Mouse (Mus musculus): Measurements from ENCODE around the gene Rasip1.

Gene Rasip1

DNA sequence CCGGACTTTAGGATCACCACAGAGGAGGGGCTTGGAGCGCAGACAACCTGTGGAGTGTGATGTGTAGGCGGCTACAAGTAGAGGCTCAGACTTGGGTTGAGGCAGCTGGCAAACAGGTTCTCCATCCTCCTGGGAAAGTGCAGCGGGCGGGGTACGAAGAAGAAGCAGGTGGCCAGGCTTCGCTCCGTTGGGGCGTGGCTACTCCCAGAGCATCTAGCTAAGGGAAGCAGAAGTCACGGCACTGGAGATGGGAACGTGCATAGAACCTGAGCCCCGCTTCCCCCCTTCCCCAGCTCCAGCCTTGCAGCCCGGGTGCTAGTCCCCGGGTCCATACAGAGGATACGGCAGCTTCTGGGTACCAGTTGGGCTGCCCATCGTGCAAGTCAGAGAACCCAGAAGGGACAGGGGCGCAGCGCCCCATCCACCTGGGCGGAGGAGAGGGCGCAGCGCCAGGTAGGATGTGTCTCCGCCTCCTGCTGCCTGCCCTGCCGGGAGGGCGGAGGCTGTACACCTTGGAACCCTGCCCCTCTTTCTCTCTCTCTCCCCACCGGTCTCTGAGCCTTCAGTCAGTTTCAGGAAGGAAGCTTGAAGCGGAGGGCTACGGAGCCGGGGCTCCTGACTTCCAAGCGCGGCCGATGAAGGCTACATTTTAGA lies 10.1 kb upstream of the Rasip1 start, which contains the start of gene Fut1:
Gene Fut1 (plus strand): TSS at position 248 of the 654 bp plus-strand sequence.
- Histone ChIP-seq H3K4me1 (replicated peaks; ENCODE audit: low read depth, low read length) (peaks cover 34% of the 10 kb centered on the region), H3K9me3 (ENCODE audit: low read length) (no peaks in the 10 kb centered on the region), H3K36me3 (ENCODE audit: insufficient read depth, low read length) (no peaks in the 10 kb centered on the region), H3K4me3 (replicated peaks; ENCODE audit: low read length) (peak within 1 kb of the TSS; percentile 75), H3K27me3 (ENCODE audit: insufficient read depth, low read length) (peaks cover 61% of the 10 kb centered on the region)
- no peak for TF ChIP-seq NANOG (IDR thresholded peaks at IDR 0.05; ENCODE audit: borderline replicate concordance, low read length)
- no peak for TF ChIP-seq CTCF (conservative IDR thresholded peaks at IDR 0.05; ENCODE audit: low read length)
- TF ChIP-seq POU5F1 (IDR thresholded peaks at IDR 0.05; ENCODE audit: borderline replicate concordance, low read length) = no peak

DNA sequence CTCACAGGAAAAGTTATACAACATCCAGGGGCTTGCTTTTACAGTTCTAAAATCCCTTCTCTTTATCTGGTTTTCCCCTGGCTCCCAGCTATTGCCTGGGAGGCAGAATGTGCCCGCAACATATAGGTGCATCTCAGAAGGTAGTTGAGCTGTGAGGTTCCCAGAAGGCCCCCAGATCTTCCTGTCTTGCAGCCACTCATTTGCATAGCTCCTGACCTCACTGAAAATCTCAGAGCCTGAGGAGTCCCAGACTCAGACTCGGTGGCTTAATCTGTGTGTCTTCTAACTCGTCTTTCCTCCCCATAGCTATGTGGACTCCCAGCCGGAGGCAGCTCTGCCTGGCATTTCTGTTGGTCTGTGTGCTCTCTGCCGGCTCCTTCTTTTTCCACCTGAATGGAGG lies 9.0 kb upstream of the Rasip1 start:
- TF ChIP-seq POU5F1 (IDR thresholded peaks at IDR 0.05; ENCODE audit: borderline replicate concordance, low read length) = no peak
- TF ChIP-seq NANOG (IDR thresholded peaks at IDR 0.05; ENCODE audit: borderline replicate concordance, low read length) = no peak
- no peak for TF ChIP-seq CTCF (conservative IDR thresholded peaks at IDR 0.05; ENCODE audit: low read length)
- H3K4me3 ChIP-seq (replicated peaks; ENCODE audit: low read length) = no peak overlapping the region
- H3K27me3 ChIP-seq (ENCODE audit: insufficient read depth, low read length) = peaks cover 70% of the 10 kb centered on the region
- peaks cover 34% of the 10 kb centered on the region for H3K4me1 ChIP-seq (replicated peaks; ENCODE audit: low read depth, low read length)
- H3K9me3 ChIP-seq (ENCODE audit: low read length) = no peaks in the 10 kb centered on the region
- no peaks in the 10 kb centered on the region for H3K36me3 ChIP-seq (ENCODE audit: insufficient read depth, low read length)

DNA sequence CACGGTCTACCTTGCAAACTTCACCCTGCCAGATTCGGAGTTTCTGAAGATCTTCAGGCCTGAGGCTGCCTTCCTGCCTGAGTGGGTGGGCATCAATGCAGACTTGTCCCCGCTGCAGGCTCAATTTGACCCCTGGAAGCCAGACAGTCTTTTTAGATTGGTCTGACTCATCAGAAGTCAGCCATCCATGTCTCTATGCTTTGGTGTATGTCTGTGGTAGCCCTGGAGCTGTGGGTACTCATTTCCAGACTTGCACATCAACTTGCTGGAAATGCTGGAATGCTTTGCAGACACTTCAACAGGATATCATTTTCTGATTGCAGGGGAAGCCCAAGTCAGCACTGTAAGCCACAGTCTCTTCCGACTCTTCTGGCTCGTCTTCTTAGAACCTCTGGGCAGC lies 7.7 kb upstream of the Rasip1 start:
- Histone ChIP-seq H3K36me3 (ENCODE audit: insufficient read depth, low read length) (no peaks in the 10 kb centered on the region), H3K4me3 (replicated peaks; ENCODE audit: low read length) (no peak overlapping the region), H3K9me3 (ENCODE audit: low read length) (no peaks in the 10 kb centered on the region), H3K27me3 (ENCODE audit: insufficient read depth, low read length) (peaks cover 79% of the 10 kb centered on the region), H3K4me1 (replicated peaks; ENCODE audit: low read depth, low read length) (peaks cover 43% of the 10 kb centered on the region)
- TF ChIP-seq NANOG (IDR thresholded peaks at IDR 0.05; ENCODE audit: borderline replicate concordance, low read length) = no peak
- no peak for TF ChIP-seq POU5F1 (IDR thresholded peaks at IDR 0.05; ENCODE audit: borderline replicate concordance, low read length)
- TF ChIP-seq CTCF (conservative IDR thresholded peaks at IDR 0.05; ENCODE audit: low read length) = no peak

- Histone ChIP-seq H3K4me1 (replicated peaks; ENCODE audit: low read depth, low read length) (peaks cover 32% of the 10 kb centered on the region), H3K4me3 (replicated peaks; ENCODE audit: low read length) (peak within 1 kb of the TSS; percentile 46), H3K36me3 (ENCODE audit: insufficient read depth, low read length) (no peaks in the 10 kb centered on the region), H3K9me3 (ENCODE audit: low read length) (no peaks in the 10 kb centered on the region), H3K27me3 (ENCODE audit: insufficient read depth, low read length) (peaks cover 77% of the 10 kb centered on the region)
- TF ChIP-seq CTCF (conservative IDR thresholded peaks at IDR 0.05; ENCODE audit: low read length) (no peak), NANOG (IDR thresholded peaks at IDR 0.05; ENCODE audit: borderline replicate concordance, low read length) (peak; percentile 35; the same call in 1 of the 2 replicates)
These were observed 5.8 kb upstream of the Rasip1 start, which contains the start of gene Izumo1 for GRCm38 (mm10) chr7:45621443-45621842. TSS of gene Izumo1 (plus strand) at chr7:45621811.

DNA sequence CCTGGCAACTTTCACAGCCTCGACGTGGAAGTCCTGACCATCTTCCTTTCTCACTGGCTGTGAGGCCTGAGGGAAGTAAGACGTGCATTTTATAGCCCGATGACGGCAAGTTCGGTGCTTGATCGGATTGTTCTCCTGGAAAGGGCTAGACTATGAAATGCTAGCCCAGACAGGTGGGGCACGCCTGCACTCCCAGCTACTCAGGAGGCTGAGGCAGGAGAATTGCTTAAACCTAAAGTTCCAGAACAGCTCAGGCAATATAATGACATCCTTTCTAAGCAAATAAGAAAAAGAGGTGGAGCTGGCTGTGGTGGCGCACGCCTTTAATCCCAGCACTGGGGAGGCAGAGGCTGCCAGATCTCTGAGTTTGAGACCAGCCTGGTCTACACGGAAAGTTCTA lies 3.8 kb upstream of the Rasip1 start:
- Histone ChIP-seq H3K27me3 (ENCODE audit: insufficient read depth, low read length) (peaks cover 78% of the 10 kb centered on the region), H3K4me1 (replicated peaks; ENCODE audit: low read depth, low read length) (peaks cover 35% of the 10 kb centered on the region), H3K4me3 (replicated peaks; ENCODE audit: low read length) (no peak overlapping the region), H3K36me3 (ENCODE audit: insufficient read depth, low read length) (no peaks in the 10 kb centered on the region), H3K9me3 (ENCODE audit: low read length) (no peaks in the 10 kb centered on the region)
- TF ChIP-seq CTCF (conservative IDR thresholded peaks at IDR 0.05; ENCODE audit: low read length) (no peak), NANOG (IDR thresholded peaks at IDR 0.05; ENCODE audit: borderline replicate concordance, low read length) (no peak), POU5F1 (IDR thresholded peaks at IDR 0.05; ENCODE audit: borderline replicate concordance, low read length) (no peak)

GRCm38 (mm10) chr7:45624718-45625117 lies 2.6 kb upstream of the Rasip1 start:
- TF ChIP-seq CTCF (conservative IDR thresholded peaks at IDR 0.05; ENCODE audit: low read length) = no peak
- TF ChIP-seq NANOG (IDR thresholded peaks at IDR 0.05; ENCODE audit: borderline replicate concordance, low read length) = no peak
- no peak for TF ChIP-seq POU5F1 (IDR thresholded peaks at IDR 0.05; ENCODE audit: borderline replicate concordance, low read length)

DNA sequence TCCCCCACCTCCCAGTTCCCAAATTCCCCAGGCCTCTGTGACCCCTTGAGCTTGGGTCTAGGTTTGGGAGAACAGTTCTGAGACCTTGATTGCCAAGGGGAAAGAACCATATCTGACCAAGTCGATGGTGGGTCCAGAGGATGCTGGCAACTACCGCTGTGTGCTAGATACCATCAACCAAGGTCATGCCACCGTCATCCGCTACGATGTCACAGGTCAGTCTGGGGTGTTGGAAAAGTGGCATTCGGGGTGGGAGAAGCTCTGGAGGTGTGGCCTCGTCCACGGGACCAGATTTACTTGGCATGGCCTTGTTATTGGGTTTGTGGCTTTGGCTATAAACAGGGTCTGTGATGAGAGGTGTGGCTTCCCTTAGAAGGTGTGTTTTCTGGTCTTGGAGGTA lies 1.8 kb upstream of the Rasip1 start:
- Histone ChIP-seq H3K36me3 (ENCODE audit: insufficient read depth, low read length) (no peaks in the 10 kb centered on the region), H3K27me3 (ENCODE audit: insufficient read depth, low read length) (peaks cover 70% of the 10 kb centered on the region), H3K4me3 (replicated peaks; ENCODE audit: low read length) (no peak overlapping the region), H3K4me1 (replicated peaks; ENCODE audit: low read depth, low read length) (peaks cover 48% of the 10 kb centered on the region), H3K9me3 (ENCODE audit: low read length) (no peaks in the 10 kb centered on the region)
- TF ChIP-seq CTCF (conservative IDR thresholded peaks at IDR 0.05; ENCODE audit: low read length) (no peak), NANOG (IDR thresholded peaks at IDR 0.05; ENCODE audit: borderline replicate concordance, low read length) (no peak), POU5F1 (IDR thresholded peaks at IDR 0.05; ENCODE audit: borderline replicate concordance, low read length) (no peak)

More at GRCm38 (mm10) chr7:45624718-45625117, 2.6 kb upstream of the Rasip1 start:
- no peaks in the 10 kb centered on the region for H3K9me3 ChIP-seq (ENCODE audit: low read length)
- no peak overlapping the region for H3K4me3 ChIP-seq (replicated peaks; ENCODE audit: low read length)
- no peaks in the 10 kb centered on the region for H3K36me3 ChIP-seq (ENCODE audit: insufficient read depth, low read length)
- peaks cover 73% of the 10 kb centered on the region for H3K27me3 ChIP-seq (ENCODE audit: insufficient read depth, low read length)
- peaks cover 40% of the 10 kb centered on the region for H3K4me1 ChIP-seq (replicated peaks; ENCODE audit: low read depth, low read length)

GRCm38 (mm10) chr7:45626571-45627076 lies 664 bp upstream of the Rasip1 start:
- no peak overlapping the region for H3K4me3 ChIP-seq (replicated peaks; ENCODE audit: low read length)
- H3K27me3 ChIP-seq (ENCODE audit: insufficient read depth, low read length) = peaks cover 74% of the 10 kb centered on the region
- no peaks in the 10 kb centered on the region for H3K9me3 ChIP-seq (ENCODE audit: low read length)
- H3K36me3 ChIP-seq (ENCODE audit: insufficient read depth, low read length) = no peaks in the 10 kb centered on the region
- H3K4me1 ChIP-seq (replicated peaks; ENCODE audit: low read depth, low read length) = peaks cover 49% of the 10 kb centered on the region
- no peak for TF ChIP-seq NANOG (IDR thresholded peaks at IDR 0.05; ENCODE audit: borderline replicate concordance, low read length)

All from E14TG2a.4 (cell line).